Mouse (Mus musculus) heart, adult 2 months (tissue): Measurements from ENCODE around the gene March4. TPM values are rescaled to one million over a fixed set of nuclear protein-coding genes. Genes with fewer than 3 reads are reported as not detected.

Experiments
- DNase-seq, 2 experiments: peaks; one replicate each; pipeline ENCODE4 v3.0.0; 2021
- H3K27ac ChIP-seq: fragments of 200-600 bp; 2 replicates; pipeline ENCODE4 v1.8.1; 2022
- H3K27me3 ChIP-seq: fragments of 200-500 bp; 2 replicates; pipeline ENCODE4 v1.6.1; 2012; ENCODE audit warnings: mild to moderate bottlenecking, low read length, inconsistent platforms, mixed read lengths; ENCODE audit not compliant: control insufficient read depth, insufficient read depth
- H3K36me3 ChIP-seq: fragments of 200-500 bp; 2 replicates; pipeline ENCODE4 v1.6.1; 2012; ENCODE audit warnings: low read length, inconsistent platforms; ENCODE audit not compliant: control insufficient read depth, insufficient read depth
- H3K4me1 ChIP-seq: fragments of 200-500 bp; 2 replicates; pipeline ENCODE4 v1.6.1; 2011; ENCODE audit warnings: low read length; ENCODE audit not compliant: control insufficient read depth, insufficient read depth
- H3K4me3 ChIP-seq: fragments of 200-600 bp; 2 replicates; pipeline ENCODE4 v1.8.1; 2022
- H3K79me2 ChIP-seq: fragments of 200-500 bp; replicated peaks from 2 replicates; pipeline ENCODE4 v1.6.1; 2012; ENCODE audit warnings: mild to moderate bottlenecking, inconsistent platforms, low read length, moderate library complexity, mixed read lengths; ENCODE audit not compliant: control insufficient read depth, insufficient read depth
- H3K9ac ChIP-seq: fragments of 200-500 bp; 2 replicates; pipeline ENCODE4 v1.6.1; 2012; ENCODE audit warnings: low read depth, mild to moderate bottlenecking, control low read depth, inconsistent platforms, low read length, mixed read lengths
- CTCF ChIP-seq: fragments of 200-600 bp; IDR thresholded peaks from 2 replicates; pipeline ENCODE4 v1.8.1; 2022; ENCODE audit warnings: antibody characterized with exemption, mild to moderate bottlenecking, moderate library complexity
- EP300 ChIP-seq: fragments of 200-500 bp; IDR thresholded peaks from 2 replicates; pipeline ENCODE4 v1.6.1; 2011; ENCODE audit warnings: low read depth, low read length, control low read depth; ENCODE audit not compliant: insufficient read depth
- POLR2A ChIP-seq: fragments of 200-500 bp; IDR thresholded peaks from 2 replicates; pipeline ENCODE4 v1.6.1; 2011; ENCODE audit warnings: mild to moderate bottlenecking, low read depth, low read length, control low read depth; ENCODE audit not compliant: insufficient read depth
- WGBS: fragments of 180-500 bp; shearing (Covaris S2); methylation state at CpG from one replicate; pipeline ENCODE4 v1.1.7; 2018; 5-methylcytosine and 5-hydroxymethylcytosine counted together
- intact Hi-C: fragments of 180-260 bp; cut with DNase I; formaldehyde crosslinking; loops from one replicate; pipeline ENCODE4 v1.15.1; 2025
- polyA plus RNA-seq: library from polyadenylated mRNA; depleted of rRNA; stranded (reverse); fragments of >200 nt; gene quantifications from 2 replicates; pipeline ENCODE4 v1.2.3, GENCODE M21; 2012
- total RNA-seq, 2 experiments: library from RNA; stranded (reverse); gene quantifications; 2 replicates each; pipeline ENCODE4 v1.2.3; 2021

The March4 gene
- total and polyA plus RNA-seq, 3 experiments: 0.12 TPM; not detected in 2

GRCm38 (mm10) chr1:72535725-72536571, 782 bp downstream of the March4 start:
- no peak overlapping the region for H3K4me3 ChIP-seq
- H3K27me3 ChIP-seq: peaks cover 8% of the 10 kb centered on the region
- no peaks in the 10 kb centered on the region for H3K79me2 ChIP-seq
- WGBS: 3% methylated on average over 36 of the region's 36 CpGs
- H3K9ac ChIP-seq: no peak overlapping the region
- DNase-seq: no peak
- H3K4me1 ChIP-seq: no peaks in the 10 kb centered on the region
- TF ChIP-seq CTCF (no peak), POLR2A (no peak), EP300 (no peak)
- intact Hi-C loops: no loop called here
- no peaks in the 10 kb centered on the region for H3K36me3 ChIP-seq
- no peak overlapping the region for H3K27ac ChIP-seq

- Histone ChIP-seq H3K4me3 (no peak overlapping the region), H3K4me1 (no peaks in the 10 kb centered on the region), H3K27me3 (peaks cover 8% of the 10 kb centered on the region), H3K36me3 (no peaks in the 10 kb centered on the region), H3K9ac (no peak overlapping the region), H3K27ac (no peak overlapping the region), H3K79me2 (no peaks in the 10 kb centered on the region)
- no peak for DNase-seq
- TF ChIP-seq POLR2A: no peak
- TF ChIP-seq CTCF: no peak
- intact Hi-C loops: no loop called here
Observed at GRCm38 (mm10) chr1:72533439-72533838, 3.3 kb downstream of the March4 start.

- Histone ChIP-seq H3K36me3 (no peaks in the 10 kb centered on the region), H3K4me1 (no peaks in the 10 kb centered on the region), H3K27me3 (peaks cover 8% of the 10 kb centered on the region), H3K79me2 (no peaks in the 10 kb centered on the region), H3K4me3 (no peak overlapping the region), H3K27ac (no peak overlapping the region), H3K9ac (no peak overlapping the region)
- DNase-seq: no peak
- intact Hi-C loops: no loop called here
- 79% methylated on average over 5 of the region's 5 CpGs for WGBS
- TF ChIP-seq POLR2A: no peak
- no peak for TF ChIP-seq EP300
- TF ChIP-seq CTCF: no peak
Observed at GRCm38 (mm10) chr1:72532926-72533325, 3.8 kb downstream of the March4 start.

DNA sequence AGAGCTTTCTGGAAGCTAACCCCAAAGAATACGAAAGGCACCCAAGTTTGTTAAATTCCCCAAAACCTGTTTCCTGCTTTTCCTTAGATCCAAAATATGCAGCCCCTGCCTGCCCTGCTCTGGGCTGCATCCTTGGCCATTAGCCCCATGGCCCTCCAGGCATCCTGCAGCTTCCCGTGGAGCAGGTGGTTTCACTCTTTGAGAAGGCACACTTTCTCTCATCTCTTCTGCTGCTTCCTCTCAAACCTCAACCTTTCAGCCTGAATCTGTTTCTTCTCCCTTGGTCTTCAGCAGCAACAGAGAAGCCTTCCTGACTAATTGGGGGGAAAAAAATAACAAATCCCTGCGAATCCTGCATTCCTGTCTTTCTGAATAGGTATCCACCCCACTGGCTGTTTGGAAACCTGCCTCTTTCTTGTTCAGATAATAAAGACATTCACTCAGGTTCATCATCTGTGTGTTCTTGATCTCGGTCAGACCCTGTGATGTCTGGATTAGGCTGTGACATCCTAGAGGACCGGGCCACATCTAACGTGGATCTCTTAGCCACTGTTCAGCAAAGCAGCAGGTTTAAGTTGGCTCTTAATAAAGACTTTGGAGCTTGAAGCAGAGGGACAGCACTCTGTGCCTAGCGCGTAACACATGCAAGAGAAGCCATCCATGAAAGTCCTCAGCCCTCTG, 6.1 kb downstream of the March4 start:
- WGBS: 76% methylated on average over 8 of the region's 8 CpGs

DNA sequence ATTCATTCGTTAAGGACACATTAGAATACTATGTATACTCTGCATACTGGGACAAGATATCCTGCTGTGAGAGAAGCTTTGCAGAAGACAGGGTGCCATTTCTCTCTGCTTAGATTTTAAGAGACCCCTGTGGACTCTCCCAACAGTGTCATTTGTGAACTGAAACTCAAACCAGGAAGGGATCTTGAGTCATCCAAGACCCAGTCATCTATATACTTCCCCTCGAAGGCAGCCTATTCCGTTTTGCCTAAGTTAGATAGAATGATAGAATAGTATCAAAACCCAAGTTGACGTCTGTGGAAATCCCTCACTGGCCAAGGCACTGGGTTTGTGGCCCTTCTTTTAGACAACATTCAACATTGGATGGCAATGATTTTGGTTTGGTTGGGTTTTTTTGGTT, 7.5 kb downstream of the March4 start:
- Histone ChIP-seq H3K27ac (no peak overlapping the region), H3K4me1 (no peaks in the 10 kb centered on the region), H3K27me3 (no peaks in the 10 kb centered on the region), H3K79me2 (no peaks in the 10 kb centered on the region), H3K36me3 (no peaks in the 10 kb centered on the region), H3K9ac (no peak overlapping the region), H3K4me3 (no peak overlapping the region)
- intact Hi-C loops: no loop called here
- no peak for DNase-seq
- TF ChIP-seq EP300: no peak
- TF ChIP-seq CTCF: no peak
- no peak for TF ChIP-seq POLR2A
- WGBS: 75% methylated on average over 4 of the region's 4 CpGs

More for the DNA sequence above, 6.1 kb downstream of the March4 start:
- Histone ChIP-seq H3K4me1 (no peaks in the 10 kb centered on the region), H3K9ac (no peak overlapping the region), H3K36me3 (no peaks in the 10 kb centered on the region), H3K27me3 (peaks cover 3% of the 10 kb centered on the region), H3K4me3 (no peak overlapping the region), H3K79me2 (no peaks in the 10 kb centered on the region), H3K27ac (no peak overlapping the region)
- TF ChIP-seq EP300: no peak
- TF ChIP-seq POLR2A: no peak
- no peak for TF ChIP-seq CTCF
- DNase-seq: no peak
- intact Hi-C loops: no loop called here

DNA sequence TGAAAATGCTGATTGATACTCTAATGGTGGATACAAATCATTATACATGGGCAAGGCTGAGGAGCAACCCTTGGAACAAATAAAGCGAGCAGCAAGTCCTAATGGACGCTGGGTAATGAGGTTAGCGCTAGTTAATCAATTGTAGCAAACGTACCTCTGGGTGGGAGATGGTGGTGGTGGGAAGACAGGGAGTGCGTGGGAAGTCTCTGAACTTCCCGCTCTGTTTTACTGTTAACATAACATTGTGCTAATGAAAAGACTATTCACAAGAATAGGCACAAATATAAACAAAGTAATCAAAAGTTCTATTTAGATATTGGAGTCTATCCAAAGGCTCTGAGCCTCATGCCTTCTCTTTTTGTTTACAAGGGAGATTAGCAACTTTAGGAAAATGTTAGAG, 13.1 kb downstream of the March4 start:
- TF ChIP-seq CTCF (no peak), EP300 (no peak), POLR2A (no peak)
- Histone ChIP-seq H3K4me1 (no peaks in the 10 kb centered on the region), H3K9ac (no peak overlapping the region), H3K4me3 (no peak overlapping the region), H3K36me3 (no peaks in the 10 kb centered on the region), H3K27me3 (no peaks in the 10 kb centered on the region), H3K79me2 (no peaks in the 10 kb centered on the region), H3K27ac (no peak overlapping the region)
- 61% methylated on average over 6 of the region's 6 CpGs for WGBS
- no peak for DNase-seq
- intact Hi-C loops: no loop called here
